Mouse (Mus musculus): ENCODE measurements around the gene Epop. TPM values are rescaled to one million over a fixed set of nuclear protein-coding genes. Genes with fewer than 3 reads are reported as not detected.

Gene Epop
- polyA plus RNA-seq, 1 experiment from 2014 or later, result 3.7 TPM

- no peak overlapping the region for H3K4me3 ChIP-seq (replicated peaks)
- no peaks in the 10 kb centered on the region for H3K9me3 ChIP-seq
- H3K9ac ChIP-seq, result no peak overlapping the region
- WGBS, result 71% methylated on average over 10 of the region's 10 CpGs
- H3K4me1 ChIP-seq (replicated peaks), result no peaks in the 10 kb centered on the region
- ATAC-seq, result no peak
- H3K27ac ChIP-seq, result no peak overlapping the region
- no peak overlapping the region for H3K4me2 ChIP-seq (replicated peaks)
- H3K36me3 ChIP-seq, result no peaks in the 10 kb centered on the region
- H3K27me3 ChIP-seq (replicated peaks), result no peaks in the 10 kb centered on the region
Observed at GRCm38 (mm10) chr11:97597945-97598691, 31.4 kb downstream of the Epop start.

GRCm38 (mm10) chr11:97594136-97594535 is 35.4 kb downstream of the Epop start:
- H3K9ac ChIP-seq, result no peak overlapping the region
- H3K4me2 ChIP-seq (replicated peaks), result no peak overlapping the region; the same call in 1 of the 2 replicates
- no peak overlapping the region for H3K4me3 ChIP-seq (replicated peaks)
- H3K9me3 ChIP-seq, result no peaks in the 10 kb centered on the region
- no peaks in the 10 kb centered on the region for H3K27me3 ChIP-seq (replicated peaks)
- H3K36me3 ChIP-seq, result no peaks in the 10 kb centered on the region
- no peak overlapping the region for H3K27ac ChIP-seq
- WGBS, result 37% methylated on average over 6 of the region's 6 CpGs
- H3K4me1 ChIP-seq (replicated peaks), result no peaks in the 10 kb centered on the region
- no peak for ATAC-seq

- Histone ChIP-seq H3K4me2 (replicated peaks) (no peak overlapping the region), H3K36me3 (no peaks in the 10 kb centered on the region), H3K9me3 (no peaks in the 10 kb centered on the region), H3K27ac (no peak overlapping the region), H3K4me1 (replicated peaks) (no peaks in the 10 kb centered on the region), H3K4me3 (replicated peaks) (no peak overlapping the region), H3K27me3 (replicated peaks) (no peaks in the 10 kb centered on the region), H3K9ac (no peak overlapping the region)
- no peak for ATAC-seq
- 58% methylated on average over 5 of the region's 5 CpGs for WGBS
Observed at GRCm38 (mm10) chr11:97591910-97592309, 37.6 kb downstream of the Epop start.

- Histone ChIP-seq H3K36me3 (no peaks in the 10 kb centered on the region), H3K9ac (no peak overlapping the region), H3K27me3 (replicated peaks) (no peaks in the 10 kb centered on the region), H3K9me3 (no peaks in the 10 kb centered on the region), H3K27ac (no peak overlapping the region), H3K4me3 (replicated peaks) (no peak overlapping the region), H3K4me2 (replicated peaks) (no peak overlapping the region), H3K4me1 (replicated peaks) (no peaks in the 10 kb centered on the region)
- no peak for ATAC-seq
- 44% methylated on average over 24 of the region's 24 CpGs for WGBS
Observed at GRCm38 (mm10) chr11:97590227-97590960, 39.1 kb downstream of the Epop start.

GRCm38 (mm10) chr11:97589216-97589615 is 40.3 kb downstream of the Epop start:
- Histone ChIP-seq H3K4me1 (replicated peaks) (no peaks in the 10 kb centered on the region), H3K4me3 (replicated peaks) (no peak overlapping the region), H3K36me3 (no peaks in the 10 kb centered on the region), H3K27ac (no peak overlapping the region), H3K9me3 (no peaks in the 10 kb centered on the region), H3K9ac (no peak overlapping the region), H3K27me3 (replicated peaks) (no peaks in the 10 kb centered on the region), H3K4me2 (replicated peaks) (no peak overlapping the region)
- ATAC-seq, result no peak
- WGBS, result 13% methylated on average over 10 of the region's 10 CpGs

- Histone ChIP-seq H3K4me2 (replicated peaks) (no peak overlapping the region), H3K27ac (no peak overlapping the region), H3K27me3 (replicated peaks) (no peaks in the 10 kb centered on the region), H3K4me3 (replicated peaks) (no peak overlapping the region), H3K9ac (no peak overlapping the region), H3K9me3 (no peaks in the 10 kb centered on the region), H3K36me3 (no peaks in the 10 kb centered on the region), H3K4me1 (replicated peaks) (no peaks in the 10 kb centered on the region)
- WGBS, result 35% methylated on average over 10 of the region's 10 CpGs
- ATAC-seq, result peak; percentile 93
Observed at GRCm38 (mm10) chr11:97585932-97586331, 43.6 kb downstream of the Epop start.

- no peak overlapping the region for H3K9ac ChIP-seq
- H3K27ac ChIP-seq, result no peak overlapping the region
- no peaks in the 10 kb centered on the region for H3K27me3 ChIP-seq (replicated peaks)
- WGBS, result 76% methylated on average over 7 of the region's 7 CpGs
- H3K4me1 ChIP-seq (replicated peaks), result no peaks in the 10 kb centered on the region
- H3K4me3 ChIP-seq (replicated peaks), result no peak overlapping the region
- H3K4me2 ChIP-seq (replicated peaks), result no peak overlapping the region
- ATAC-seq, result no peak
- no peaks in the 10 kb centered on the region for H3K9me3 ChIP-seq
- no peaks in the 10 kb centered on the region for H3K36me3 ChIP-seq
Observed at GRCm38 (mm10) chr11:97584476-97584875, 45.0 kb downstream of the Epop start.

GRCm38 (mm10) chr11:97579088-97579857 is 50.2 kb downstream of the Epop start:
- Histone ChIP-seq H3K9me3 (no peaks in the 10 kb centered on the region), H3K27ac (no peak overlapping the region), H3K27me3 (replicated peaks) (peaks cover 19% of the 10 kb centered on the region), H3K4me3 (replicated peaks) (no peak overlapping the region), H3K9ac (no peak overlapping the region), H3K4me1 (replicated peaks) (peaks cover 17% of the 10 kb centered on the region; the same call in 1 of the 2 replicates), H3K4me2 (replicated peaks) (no peak overlapping the region), H3K36me3 (no peaks in the 10 kb centered on the region)
- no peak for ATAC-seq
- WGBS, result 20% methylated on average over 10 of the region's 10 CpGs

- no peak overlapping the region for H3K27ac ChIP-seq
- no peak overlapping the region for H3K9ac ChIP-seq
- H3K9me3 ChIP-seq, result no peaks in the 10 kb centered on the region
- peaks cover 23% of the 10 kb centered on the region; the same call in 1 of the 2 replicates for H3K4me1 ChIP-seq (replicated peaks)
- WGBS, result 29% methylated on average over 2 of the region's 2 CpGs
- H3K4me3 ChIP-seq (replicated peaks), result no peak overlapping the region
- no peak overlapping the region for H3K4me2 ChIP-seq (replicated peaks)
- ATAC-seq, result no peak
- no peaks in the 10 kb centered on the region for H3K36me3 ChIP-seq
- peaks cover 29% of the 10 kb centered on the region for H3K27me3 ChIP-seq (replicated peaks)
Observed at GRCm38 (mm10) chr11:97578286-97578685, 51.2 kb downstream of the Epop start.

Other genes with a start within 250 kb of the Epop start
- gene Arhgap23, start 214.2 kb downstream of the Epop start, polyA plus RNA-seq (2015; fragmentation: Nextera tagmentation; extraction: Ambion mirVana), result 4.2 and 4.6 TPM in 2 replicates
- 0.47 and 0.55 TPM in 2 replicates for gene 4933428G20Rik, start 129.4 kb downstream of the Epop start, polyA plus RNA-seq (2015; fragmentation: Nextera tagmentation; extraction: Ambion mirVana)
- gene Srcin1, start 53.5 kb downstream of the Epop start, polyA plus RNA-seq (2015; fragmentation: Nextera tagmentation; extraction: Ambion mirVana), result 0.24 and 0.25 TPM in 2 replicates
- gene Mllt6, start 33.7 kb upstream of the Epop start, polyA plus RNA-seq (2015; fragmentation: Nextera tagmentation; extraction: Ambion mirVana), result 1.9 and 2.4 TPM in 2 replicates
- 79.9 and 93.0 TPM in 2 replicates for gene Cisd3, start 56.1 kb upstream of the Epop start, polyA plus RNA-seq (2015; fragmentation: Nextera tagmentation; extraction: Ambion mirVana)
- 12.7 and 12.8 TPM in 2 replicates for gene Pcgf2, start 70.8 kb upstream of the Epop start, polyA plus RNA-seq (2015; fragmentation: Nextera tagmentation; extraction: Ambion mirVana)
- 426 and 480 TPM in 2 replicates for gene Psmb3, start 73.7 kb upstream of the Epop start, polyA plus RNA-seq (2015; fragmentation: Nextera tagmentation; extraction: Ambion mirVana)
- gene Pip4k2b, start 115.0 kb upstream of the Epop start, polyA plus RNA-seq (2015; fragmentation: Nextera tagmentation; extraction: Ambion mirVana), result 1.0 and 1.2 TPM in 2 replicates
- gene Cwc25, start 136.9 kb upstream of the Epop start, polyA plus RNA-seq (2015; fragmentation: Nextera tagmentation; extraction: Ambion mirVana), result 13.3 and 13.4 TPM in 2 replicates
- gene 1700001P01Rik, start 146.2 kb upstream of the Epop start, polyA plus RNA-seq (2015; fragmentation: Nextera tagmentation; extraction: Ambion mirVana), result 0.24 TPM in 1 of 2 replicates, not detected in the other
- gene Rpl23, start 152.7 kb upstream of the Epop start, polyA plus RNA-seq (2015; fragmentation: Nextera tagmentation; extraction: Ambion mirVana), result 530 and 606 TPM in 2 replicates
- 123 and 126 TPM in 2 replicates for gene Lasp1, start 169.3 kb upstream of the Epop start, polyA plus RNA-seq (2015; fragmentation: Nextera tagmentation; extraction: Ambion mirVana)
- 5.2 and 5.3 TPM in 2 replicates for gene B230217C12Rik, start 211.1 kb upstream of the Epop start, polyA plus RNA-seq (2015; fragmentation: Nextera tagmentation; extraction: Ambion mirVana)

Measured in intestine, embryonic 15.5 days (tissue).